10 mouse cellular contexts compared by ENCODE assay signal in genomic region chr12:106226776-106227562, GRCm38 (mm10).
DNase-seq lines count a peak whose midpoint lies in the region; ATAC-seq lines count a peak whose summit lies in the region.
"Had no signal": no experiment of that assay in that cellular context is flagged by ENCODE, and none has a peak within 500 bp of the region (broad histone marks: within the 10 kb centered on the region; RNA-seq: fewer than 3 reads in every experiment).

No protein-coding gene starts in this region.

- peak overlapping the region; percentile 21 for H3K4me3 ChIP-seq in embryonic facial prominence, embryonic 15.5 days (replicated peaks)
- peak overlapping the region; percentile 15 for H3K4me3 ChIP-seq in limb, embryonic 13.5 days
- no peak overlapping the region for H3K4me3 ChIP-seq in stomach, embryonic 15.5 days (replicated peaks)
- H3K4me3 ChIP-seq: myocyte had no signal

- peak overlapping the region; percentile 43 for H3K4me2 ChIP-seq in embryonic facial prominence, embryonic 15.5 days (replicated peaks)
- peak overlapping the region; percentile 53 for H3K4me2 ChIP-seq in limb, embryonic 13.5 days (replicated peaks)
- H3K4me2 ChIP-seq in stomach, embryonic 15.5 days: peak overlapping the region; percentile 29; the same call in 1 of the 2 replicates

- peaks cover 18% of the 10 kb centered on the region for H3K4me1 ChIP-seq in embryonic facial prominence, embryonic 15.5 days
- peaks cover 20% of the 10 kb centered on the region; the same call in 1 of the 2 replicates for H3K4me1 ChIP-seq in limb, embryonic 13.5 days
- H3K4me1 ChIP-seq in stomach, embryonic 15.5 days: no peaks in the 10 kb centered on the region

- peaks cover 4% of the 10 kb centered on the region; the same call in 1 of the 2 replicates for H3K27me3 ChIP-seq in embryonic facial prominence, embryonic 15.5 days
- peaks cover 23% of the 10 kb centered on the region for H3K27me3 ChIP-seq in limb, embryonic 13.5 days
- no peaks in the 10 kb centered on the region for H3K27me3 ChIP-seq in stomach, embryonic 15.5 days (replicated peaks)

- no peak overlapping the region for H3K9ac ChIP-seq in embryonic facial prominence, embryonic 15.5 days
- no peak overlapping the region for H3K9ac ChIP-seq in limb, embryonic 13.5 days
- H3K9ac ChIP-seq in stomach, embryonic 15.5 days: no peak overlapping the region

- ATAC-seq in embryonic facial prominence, embryonic 15.5 days (ENCODE audit: insufficient number of reproducible peaks, low FRiP score, low TSS enrichment, low read depth): peak; percentile 63; the same call in 1 of the 2 replicates
- ATAC-seq in limb, embryonic 13.5 days (ENCODE audit: low FRiP score, low read depth): no peak
- no peak for ATAC-seq in stomach, embryonic 15.5 days (ENCODE audit: insufficient read depth, low FRiP score, low read depth)

- H3K9me3 ChIP-seq in embryonic facial prominence, embryonic 15.5 days (replicated peaks): no peaks in the 10 kb centered on the region
- H3K9me3 ChIP-seq in limb, embryonic 13.5 days: no peaks in the 10 kb centered on the region
- no peaks in the 10 kb centered on the region for H3K9me3 ChIP-seq in stomach, embryonic 15.5 days

- no peak overlapping the region for H3K27ac ChIP-seq in embryonic facial prominence, embryonic 15.5 days (replicated peaks)
- no peak overlapping the region for H3K27ac ChIP-seq in limb, embryonic 13.5 days
- H3K27ac ChIP-seq in stomach, embryonic 15.5 days: no peak overlapping the region

- peak; percentile 3 for DNase-seq in layer of hippocampus, adult 9-10 months (ENCODE audit: low spot score)
- no peak for DNase-seq in layer of hippocampus, postnatal 25 days (ENCODE audit: extremely low spot score in 1 of 2, low spot score in 1 of 2)
- no peak for DNase-seq in urinary bladder, postnatal 10 days (ENCODE audit: low spot score)
- DNase-seq in B cell, adult 2 months: no peak
- DNase-seq in lung, adult 18-20 months: no peak
- DNase-seq: cerebellum, adult 8-10 months had no signal

- no peaks in the 10 kb centered on the region for H3K36me3 ChIP-seq in embryonic facial prominence, embryonic 15.5 days
- no peaks in the 10 kb centered on the region for H3K36me3 ChIP-seq in limb, embryonic 13.5 days
- no peaks in the 10 kb centered on the region for H3K36me3 ChIP-seq in stomach, embryonic 15.5 days

- 8% methylated on average over 25 of the region's 25 CpGs for WGBS in embryonic facial prominence, embryonic 15.5 days
- WGBS in limb, embryonic 13.5 days: 25% methylated on average over 25 of the region's 25 CpGs
- WGBS in stomach, embryonic 15.5 days: 24% methylated on average over 25 of the region's 25 CpGs
